Comparison of ENCODE assay signal across 14 mouse cellular contexts in genomic region chr9:64088346-64088745, GRCm38 (mm10). TPM values are rescaled to one million over a fixed set of nuclear protein-coding genes. Genes with fewer than 3 reads are reported as not detected.
DNase-seq lines count a peak whose midpoint lies in the region; ATAC-seq and TF ChIP-seq lines count a peak whose summit lies in the region.
"Had no signal": no experiment of that assay in that cellular context is flagged by ENCODE, and none has a peak within 500 bp of the region (broad histone marks: within the 10 kb centered on the region; RNA-seq: fewer than 3 reads in every experiment).

No protein-coding gene starts in this region.

- intact Hi-C loops in heart, postnatal 10 days (cut with DNase I): no loop called here

- 84% methylated on average over 7 of the region's 7 CpGs for WGBS in heart, embryonic 13.5 days
- WGBS in lung, postnatal 0 days: 76% methylated on average over 7 of the region's 7 CpGs
- 85% methylated on average over 7 of the region's 7 CpGs for WGBS in liver, embryonic 11.5 days
- 90% methylated on average over 7 of the region's 7 CpGs for WGBS in kidney, embryonic 15.5 days

- TF ChIP-seq CTCF in lung, postnatal 0 days (IDR thresholded peaks at IDR 0.05): no peak

- peaks cover 63% of the 10 kb centered on the region for H3K4me1 ChIP-seq in heart, embryonic 13.5 days
- H3K4me1 ChIP-seq in lung, postnatal 0 days (ENCODE audit: insufficient read depth, low read depth, low read length): peaks cover 19% of the 10 kb centered on the region; the same call in 1 of the 2 replicates
- peaks cover 38% of the 10 kb centered on the region for H3K4me1 ChIP-seq in liver, embryonic 11.5 days (replicated peaks; ENCODE audit: control insufficient read depth, insufficient read depth, low read length)
- peaks cover 39% of the 10 kb centered on the region for H3K4me1 ChIP-seq in kidney, embryonic 15.5 days

- DNase-seq in heart, postnatal 10 days: no peak
- DNase-seq in lung, postnatal 0 days (ENCODE audit: low spot score): no peak
- no peak for DNase-seq in lung, postnatal 25 days (ENCODE audit: low spot score)
- no peak for DNase-seq in liver, embryonic 11.5 days (ENCODE audit: low spot score)
- no peak for DNase-seq in frontal cortex, adult 2 months (ENCODE audit: extremely low spot score in 1 of 2, low spot score in 1 of 2)
- DNase-seq: cerebellum, adult 8-10 months; midbrain, embryonic 14.5 days; right cerebral cortex, adult 18-20 months; spleen, adult 18-20 months had no signal

- no peaks in the 10 kb centered on the region for H3K27me3 ChIP-seq in heart, embryonic 13.5 days (replicated peaks)
- no peaks in the 10 kb centered on the region for H3K27me3 ChIP-seq in lung, postnatal 0 days (replicated peaks; ENCODE audit: insufficient read depth, low read length)
- H3K27me3 ChIP-seq in liver, embryonic 11.5 days (replicated peaks; ENCODE audit: control insufficient read depth, insufficient read depth, low read length): no peaks in the 10 kb centered on the region
- no peaks in the 10 kb centered on the region for H3K27me3 ChIP-seq in kidney, embryonic 15.5 days

- H3K4me2 ChIP-seq in heart, embryonic 13.5 days: no peak overlapping the region
- H3K4me2 ChIP-seq in lung, postnatal 0 days (replicated peaks; ENCODE audit: low read depth, low read length): no peak overlapping the region
- H3K4me2 ChIP-seq in liver, embryonic 11.5 days: no peak overlapping the region
- H3K4me2 ChIP-seq in kidney, embryonic 15.5 days: no peak overlapping the region
- H3K4me2 ChIP-seq: forebrain, embryonic 13.5 days; hindbrain, embryonic 15.5 days had no signal

- H3K4me3 ChIP-seq in heart, embryonic 13.5 days: no peak overlapping the region
- no peak overlapping the region for H3K4me3 ChIP-seq in lung, postnatal 0 days (ENCODE audit: low read depth, low read length)
- H3K4me3 ChIP-seq in liver, embryonic 11.5 days (ENCODE audit: low read depth, low read length): no peak overlapping the region
- no peak overlapping the region for H3K4me3 ChIP-seq in kidney, embryonic 15.5 days (replicated peaks)
- H3K4me3 ChIP-seq: forebrain, embryonic 13.5 days; hindbrain, embryonic 15.5 days had no signal

- no peak for TF ChIP-seq EP300 in lung, postnatal 0 days (IDR thresholded peaks at IDR 0.05)

- H3K27ac ChIP-seq in heart, embryonic 13.5 days (replicated peaks): peak overlapping the region; percentile 71
- H3K27ac ChIP-seq in lung, postnatal 0 days (ENCODE audit: low read length): peak overlapping the region; percentile 51
- 0 out of 2 replicates have a peak overlapping the region, but pooled peaks have one; percentile 2 for H3K27ac ChIP-seq in liver, embryonic 11.5 days (ENCODE audit: low read depth, low read length)
- no peak overlapping the region for H3K27ac ChIP-seq in kidney, embryonic 15.5 days
- H3K27ac ChIP-seq: forebrain, embryonic 13.5 days; hindbrain, embryonic 15.5 days had no signal

- no peak overlapping the region for H3K9ac ChIP-seq in heart, embryonic 13.5 days
- H3K9ac ChIP-seq in lung, postnatal 0 days (replicated peaks; ENCODE audit: low read depth): no peak overlapping the region
- H3K9ac ChIP-seq in liver, embryonic 11.5 days (ENCODE audit: low read depth, low read length): no peak overlapping the region; the same call in 1 of the 2 replicates
- H3K9ac ChIP-seq in kidney, embryonic 15.5 days: no peak overlapping the region
- H3K9ac ChIP-seq: hindbrain, embryonic 15.5 days had no signal

- H3K36me3 ChIP-seq in heart, embryonic 13.5 days: no peaks in the 10 kb centered on the region
- no peaks in the 10 kb centered on the region; the same call in 1 of the 2 replicates for H3K36me3 ChIP-seq in lung, postnatal 0 days (ENCODE audit: insufficient read depth, low read length)
- no peaks in the 10 kb centered on the region for H3K36me3 ChIP-seq in liver, embryonic 11.5 days (ENCODE audit: control insufficient read depth, insufficient read depth, low read length)
- no peaks in the 10 kb centered on the region for H3K36me3 ChIP-seq in kidney, embryonic 15.5 days
- H3K36me3 ChIP-seq: hindbrain, embryonic 15.5 days had no signal

- no peak for ATAC-seq in heart, embryonic 13.5 days (ENCODE audit: extremely low read depth, insufficient number of reproducible peaks, low FRiP score, low TSS enrichment)
- ATAC-seq in lung, postnatal 0 days: no peak
- no peak for ATAC-seq in liver, embryonic 11.5 days (replicated peaks; ENCODE audit: low FRiP score)
- no peak for ATAC-seq in kidney, embryonic 15.5 days (replicated peaks; ENCODE audit: low FRiP score)
- ATAC-seq: forebrain, embryonic 13.5 days had no signal

- H3K9me3 ChIP-seq in heart, embryonic 13.5 days: no peaks in the 10 kb centered on the region
- H3K9me3 ChIP-seq in lung, postnatal 0 days (ENCODE audit: low read length): no peaks in the 10 kb centered on the region
- no peaks in the 10 kb centered on the region for H3K9me3 ChIP-seq in liver, embryonic 11.5 days (ENCODE audit: control insufficient read depth, low read length)
- H3K9me3 ChIP-seq in kidney, embryonic 15.5 days (replicated peaks): no peaks in the 10 kb centered on the region
- H3K9me3 ChIP-seq: forebrain, embryonic 13.5 days; hindbrain, embryonic 15.5 days had no signal

RNA-seq across cellular contexts. Expression of gene Lctl, which starts 28.6 kb away (rescaled TPM):
- polyA plus RNA-seq in heart, embryonic 13.5 days (2015; fragmentation: Nextera tagmentation; extraction: Ambion mirVana): not detected in 2 replicates
- total RNA-seq in heart, postnatal 10 days (2021): under 1 TPM in 1 of 2 experiments, not detected in 1; 0.26 TPM
- polyA plus RNA-seq in lung, postnatal 0 days (2015; fragmentation: Nextera tagmentation; extraction: Ambion mirVana): not detected in 2 replicates
- polyA plus RNA-seq in liver, embryonic 11.5 days (2014; fragmentation: Nextera tagmentation; extraction: Ambion mirVana): not detected in 2 replicates
- polyA plus RNA-seq in frontal cortex, adult 2 months (2012; rRNA removed): 0.08 and 0.22 TPM in 2 replicates
- 0.16 and 0.51 TPM in 2 replicates for polyA plus RNA-seq in kidney, embryonic 15.5 days (2015; fragmentation: Nextera tagmentation; extraction: Ambion mirVana)
- total RNA-seq: left cerebral cortex, postnatal 4 days had no signal
- polyA plus RNA-seq: forebrain, embryonic 13.5 days; hindbrain, embryonic 15.5 days; midbrain, embryonic 14.5 days had no signal
